Mouse (Mus musculus): ENCODE measurements at regions not wholly inside any gene's neighbourhood (a gene's known extent, or its start where the extent isn't known, plus 50 kb on each side); places are given as distances from the start of the nearest gene placed in this dataset.

DNA sequence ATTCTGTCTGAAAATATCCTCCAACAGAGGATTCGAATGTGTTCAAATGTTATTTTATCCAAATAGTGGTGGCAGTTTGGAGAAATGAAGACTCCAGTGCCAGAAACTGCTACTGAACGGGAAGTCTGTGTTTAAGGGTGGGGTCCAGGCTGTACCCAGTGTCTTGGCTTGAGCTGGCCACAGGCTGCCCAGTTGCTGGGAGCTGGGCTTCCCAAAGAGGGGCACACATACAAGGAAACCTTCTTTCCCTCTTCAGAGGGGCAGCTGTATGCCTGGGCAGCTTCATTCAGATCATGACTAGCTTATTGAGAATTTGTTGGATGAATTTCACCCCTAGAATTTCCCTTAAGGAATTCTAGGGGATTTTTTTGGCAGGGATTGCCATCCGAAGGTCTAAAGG, 229.8 kb downstream of the Foxa2 start:
- ATAC-seq (replicated peaks; ENCODE audit: poor library complexity, severe bottlenecking) = no peak

DNA sequence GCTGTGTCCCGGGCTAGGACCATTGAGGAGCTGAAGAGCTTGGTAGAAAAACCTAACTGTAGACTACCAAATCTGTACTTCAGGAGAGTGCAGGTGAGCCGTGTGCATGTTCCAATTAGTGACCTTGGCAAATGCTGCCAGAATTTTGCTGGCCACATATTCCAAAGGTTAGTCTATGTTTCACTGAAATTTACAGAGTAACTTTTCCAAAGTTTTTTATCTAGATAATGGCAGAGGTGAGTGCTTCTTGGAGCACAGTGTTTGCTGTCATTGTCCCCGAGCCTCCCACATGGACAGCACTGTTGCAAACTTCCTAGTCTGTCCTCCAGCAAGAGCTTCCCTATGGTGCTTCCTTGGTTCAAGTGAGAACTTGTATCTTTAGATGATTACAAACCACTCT, 232.5 kb downstream of the Foxa2 start:
- no peak for ATAC-seq (replicated peaks; ENCODE audit: poor library complexity, severe bottlenecking)

DNA sequence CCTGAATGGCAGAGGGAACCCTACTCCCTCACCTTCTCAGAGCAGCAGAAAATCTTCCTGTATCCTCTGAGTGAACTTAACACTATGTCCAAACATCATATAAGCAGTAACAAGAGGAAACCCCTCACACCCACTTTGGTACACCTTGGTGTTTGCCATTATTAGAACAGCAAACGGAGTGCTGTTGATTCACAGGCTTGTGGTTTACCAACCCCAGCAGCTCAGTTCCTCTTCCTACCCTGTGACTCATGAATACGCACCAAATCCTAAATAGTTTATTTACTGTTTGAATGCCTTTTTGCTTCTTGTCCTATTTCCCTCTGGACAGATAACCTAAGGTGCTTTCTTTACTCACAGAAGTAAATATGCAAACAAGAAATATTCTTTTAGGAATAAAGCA, 233.3 kb downstream of the Foxa2 start:
- ATAC-seq (replicated peaks; ENCODE audit: poor library complexity, severe bottlenecking) = peak; percentile 93

DNA sequence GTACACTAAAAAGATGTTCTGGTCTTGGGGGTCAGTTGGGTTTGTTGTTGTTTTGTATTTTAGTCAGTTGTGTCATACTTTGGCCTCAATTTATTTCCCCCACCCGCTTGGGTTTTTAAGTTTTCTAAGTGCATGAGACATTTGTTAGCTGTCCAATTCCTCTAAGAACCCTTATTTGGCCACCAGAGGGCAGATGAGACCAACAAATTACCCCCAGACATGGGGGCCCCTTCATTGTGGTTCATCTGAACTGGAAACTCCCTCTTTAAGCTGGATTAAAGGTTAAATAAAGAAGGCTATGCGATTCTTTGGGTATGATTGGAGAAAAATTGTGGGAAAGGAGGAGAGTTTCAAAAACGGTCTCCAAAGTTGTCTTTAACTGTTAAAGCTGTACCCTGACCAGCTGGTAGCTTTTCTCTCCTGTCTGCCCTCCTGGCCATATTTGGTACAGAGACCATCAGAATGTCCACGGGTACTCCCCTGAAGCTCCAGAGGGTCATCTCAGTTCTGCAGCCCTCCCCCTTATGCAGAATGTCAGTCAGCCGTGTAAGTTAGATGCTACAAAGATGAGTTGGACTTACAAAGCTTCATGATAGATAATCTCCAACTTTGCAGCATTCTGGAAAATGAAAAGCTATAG, 238.6 kb downstream of the Foxa2 start:
- peak; percentile 75 for ATAC-seq (replicated peaks; ENCODE audit: poor library complexity, severe bottlenecking)

DNA sequence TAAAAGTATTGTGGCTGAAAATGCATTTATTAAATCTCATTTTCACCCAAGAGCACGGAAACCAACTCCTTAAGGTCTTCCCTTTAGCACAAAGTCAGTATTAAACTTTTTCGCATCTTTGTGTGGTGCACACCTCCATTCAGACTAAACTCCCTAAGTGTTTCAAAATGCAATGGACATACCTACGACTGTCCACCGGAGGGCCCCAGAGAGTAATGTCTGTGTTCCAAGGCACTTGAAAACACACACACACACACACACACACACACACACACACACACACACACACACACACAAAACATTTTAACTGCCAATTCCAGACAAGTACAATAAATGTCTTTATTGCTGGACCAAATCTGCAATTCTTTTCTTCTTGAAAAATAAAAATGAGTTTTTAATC, 243.7 kb downstream of the Foxa2 start:
- peak; percentile 85 for ATAC-seq (replicated peaks; ENCODE audit: poor library complexity, severe bottlenecking)

DNA sequence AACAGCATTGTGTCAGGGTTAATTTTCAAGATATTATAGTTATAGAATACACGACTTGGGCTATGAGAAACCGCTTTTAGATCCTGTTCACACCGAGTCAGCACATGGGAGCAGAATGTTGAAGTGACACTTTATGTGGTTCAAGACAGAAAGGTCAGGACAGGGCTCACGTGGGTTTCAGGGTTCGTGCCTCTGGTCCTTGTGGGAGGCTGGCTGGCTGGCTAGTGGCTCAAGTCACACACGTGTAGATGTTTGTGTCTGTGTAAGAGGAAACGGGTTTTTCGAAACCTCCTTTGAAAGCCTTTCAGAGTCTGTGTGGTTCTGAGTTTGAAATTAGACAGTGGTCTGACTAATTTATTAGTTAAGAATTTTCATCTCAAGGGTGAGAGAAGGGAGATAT, 255.3 kb downstream of the Foxa2 start:
- no peak for ATAC-seq (replicated peaks; ENCODE audit: poor library complexity, severe bottlenecking)

DNA sequence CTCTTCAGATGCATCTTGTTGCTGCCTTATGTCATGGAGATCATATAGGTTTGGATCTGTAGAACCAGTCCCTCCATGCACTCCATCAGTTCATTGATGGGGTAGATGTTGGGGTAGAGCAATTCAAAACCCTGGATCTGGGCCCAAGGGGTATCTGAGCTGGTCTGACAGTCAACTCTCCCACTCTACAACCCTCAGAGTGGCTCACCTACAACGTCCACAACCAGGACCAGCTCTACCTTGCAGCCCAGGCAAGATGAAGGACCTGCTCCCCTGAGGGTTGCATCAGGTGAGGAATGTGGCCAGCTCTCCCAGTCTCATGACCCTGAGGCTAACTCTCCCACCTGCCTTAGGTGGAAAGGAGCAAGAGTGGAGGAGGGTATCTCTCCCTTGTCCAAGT, 256.9 kb downstream of the Foxa2 start:
- no peak for ATAC-seq (replicated peaks; ENCODE audit: poor library complexity, severe bottlenecking)

DNA sequence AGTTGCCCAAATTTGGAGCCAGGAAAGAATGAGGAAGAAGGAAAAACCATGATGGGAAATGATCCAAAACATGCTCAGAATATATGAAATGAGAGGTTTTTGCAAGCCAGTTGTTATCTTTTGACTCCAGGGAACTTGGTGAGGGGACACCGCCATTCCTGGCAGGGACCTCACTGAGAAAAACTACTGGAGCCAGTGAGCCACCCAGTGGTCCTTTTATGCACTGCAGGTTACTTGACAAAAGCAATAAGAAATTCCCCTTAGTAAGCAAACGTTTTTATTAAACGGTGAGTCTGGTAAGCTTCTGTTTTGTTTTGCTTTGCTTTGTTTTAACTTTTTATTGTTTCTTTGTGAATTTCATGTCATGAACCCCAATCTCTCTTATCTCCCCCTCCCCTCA, 257.5 kb downstream of the Foxa2 start:
- ATAC-seq (replicated peaks; ENCODE audit: poor library complexity, severe bottlenecking) = peak; percentile 72

DNA sequence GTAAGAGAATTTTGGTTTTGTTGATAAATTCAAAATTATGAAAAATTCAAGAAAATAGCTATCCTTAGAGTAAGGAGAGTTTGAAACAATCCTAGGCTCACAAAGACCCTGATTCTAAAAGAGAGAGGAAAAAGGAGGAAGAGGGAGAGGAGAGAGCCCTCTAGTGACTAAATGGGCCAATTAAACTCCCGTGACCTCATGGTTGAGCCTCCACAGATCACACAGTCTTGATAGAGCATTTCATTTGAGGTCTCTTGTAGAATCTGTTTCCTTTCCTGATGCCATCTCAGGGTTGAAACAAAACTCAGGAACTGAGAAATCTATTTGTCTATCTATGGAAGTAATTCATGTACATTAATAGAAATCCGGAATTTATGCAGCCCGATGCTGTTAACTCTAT, 258.8 kb downstream of the Foxa2 start:
- no peak for ATAC-seq (replicated peaks; ENCODE audit: poor library complexity, severe bottlenecking)

DNA sequence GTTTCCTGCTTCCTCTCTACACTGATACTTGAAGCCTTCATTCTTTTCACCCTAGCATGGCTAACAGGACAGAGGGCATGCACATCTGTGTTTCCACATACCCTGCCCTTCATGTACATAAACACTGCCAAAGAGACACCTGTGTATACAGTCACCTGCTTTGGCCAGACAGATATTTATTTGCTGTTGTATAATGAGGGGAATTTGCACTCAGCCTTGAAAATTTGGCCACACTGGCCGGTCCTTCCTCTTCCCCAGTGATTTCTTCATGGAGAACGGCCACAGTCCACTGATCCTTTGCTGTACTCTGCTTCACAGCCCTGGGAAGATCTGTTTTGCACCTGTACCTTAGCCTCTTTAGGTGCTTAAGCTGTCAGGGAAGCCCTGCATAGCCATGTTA, 264.3 kb downstream of the Foxa2 start:
- ATAC-seq (replicated peaks; ENCODE audit: poor library complexity, severe bottlenecking) = no peak

DNA sequence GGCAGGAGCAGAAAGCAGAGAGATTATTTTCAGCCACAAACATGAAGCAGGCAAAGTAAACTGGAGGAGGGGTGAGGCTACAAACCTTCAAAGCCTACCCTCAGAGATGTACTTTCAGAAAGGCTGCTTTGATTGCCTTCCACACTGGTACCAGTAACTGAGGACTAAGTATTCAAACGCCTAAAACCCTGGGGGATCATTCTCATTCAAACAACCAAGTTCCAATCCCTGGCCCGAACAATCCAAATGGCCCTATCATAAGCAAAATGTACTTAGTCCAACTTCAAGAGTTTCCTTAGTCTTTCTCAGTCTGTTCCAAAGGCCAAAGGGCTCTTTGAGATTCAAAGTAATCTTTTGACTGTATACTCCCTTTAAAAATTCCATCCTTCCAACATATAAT, 270.5 kb downstream of the Foxa2 start:
- no peak for ATAC-seq (replicated peaks; ENCODE audit: poor library complexity, severe bottlenecking)

DNA sequence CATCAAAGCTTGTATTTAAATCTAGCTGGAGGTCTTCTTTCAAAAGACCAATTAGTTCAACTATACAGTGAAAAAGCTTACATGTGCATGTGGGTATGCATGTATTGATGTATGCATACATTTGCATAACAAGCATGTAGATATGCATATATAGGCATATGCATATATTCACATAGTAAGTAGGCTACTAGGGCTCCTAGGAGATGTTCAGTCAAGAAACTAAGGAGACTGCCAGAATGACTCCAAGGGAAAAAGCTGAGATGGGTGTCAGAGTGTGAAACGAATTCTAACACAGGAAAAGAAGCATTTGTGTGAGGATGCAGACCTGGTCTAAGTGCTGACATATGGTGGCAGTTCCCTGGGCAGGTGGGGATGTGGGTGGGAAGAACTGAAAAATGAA, 274.2 kb downstream of the Foxa2 start:
- no peak for ATAC-seq (replicated peaks; ENCODE audit: poor library complexity, severe bottlenecking)

DNA sequence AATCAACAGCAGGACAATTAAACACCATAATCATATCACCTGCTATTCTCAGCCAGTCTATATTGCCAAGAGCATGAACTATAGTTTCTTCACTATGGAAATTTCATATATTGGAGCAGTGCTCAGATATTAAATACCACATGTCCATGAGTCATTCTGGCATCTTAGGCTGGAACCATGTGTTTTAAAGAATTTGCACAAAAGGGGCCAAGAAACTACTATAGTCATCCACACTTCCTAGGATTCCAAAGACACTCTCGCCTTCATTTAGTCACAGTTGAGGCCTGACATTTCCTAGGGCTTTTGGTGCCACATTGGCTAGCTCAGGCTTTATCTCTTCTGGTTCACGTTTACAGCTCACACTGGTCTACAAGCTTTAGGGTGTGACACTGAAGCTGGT, 293.7 kb downstream of the Foxa2 start:
- no peak for ATAC-seq (replicated peaks; ENCODE audit: poor library complexity, severe bottlenecking)

DNA sequence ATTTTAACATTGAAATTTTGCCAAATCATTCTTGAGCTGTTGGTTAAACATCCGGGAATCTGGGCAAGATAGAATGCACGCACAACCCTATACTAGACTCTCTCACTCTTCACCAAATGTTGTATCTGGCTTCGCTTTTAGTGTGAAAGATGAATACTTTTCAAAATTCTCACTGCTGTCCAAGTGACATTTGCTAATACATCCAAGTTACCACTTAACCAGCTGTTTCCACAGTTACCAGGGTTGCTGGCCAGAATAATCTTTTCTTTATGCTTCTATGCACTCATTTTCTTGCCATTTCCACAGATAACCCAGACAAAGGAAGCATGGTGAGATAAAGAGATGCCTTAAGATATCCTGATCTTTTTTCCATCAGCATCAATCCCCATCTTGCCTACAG, 294.9 kb downstream of the Foxa2 start:
- ATAC-seq (replicated peaks; ENCODE audit: poor library complexity, severe bottlenecking) = no peak

DNA sequence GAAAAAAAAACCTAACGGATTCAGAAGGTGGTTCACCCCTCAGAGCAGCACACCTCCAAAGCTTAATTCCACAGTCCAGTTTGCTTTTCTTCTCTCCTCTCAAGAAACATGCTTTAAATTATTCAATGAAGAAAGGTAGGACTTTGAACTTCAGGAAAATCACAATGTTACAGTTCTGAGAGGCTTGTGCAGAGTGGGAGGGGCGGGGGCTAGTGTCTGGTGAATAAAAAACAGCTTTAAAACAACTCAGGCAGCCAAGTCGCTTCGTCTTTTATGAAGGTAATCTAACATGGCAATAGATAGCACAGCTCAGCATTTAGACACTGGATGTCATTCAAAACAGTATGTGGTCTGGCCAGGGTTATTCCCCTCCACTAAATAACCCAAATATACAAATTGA, 298.8 kb downstream of the Foxa2 start:
- no peak for ATAC-seq (replicated peaks; ENCODE audit: poor library complexity, severe bottlenecking)

DNA sequence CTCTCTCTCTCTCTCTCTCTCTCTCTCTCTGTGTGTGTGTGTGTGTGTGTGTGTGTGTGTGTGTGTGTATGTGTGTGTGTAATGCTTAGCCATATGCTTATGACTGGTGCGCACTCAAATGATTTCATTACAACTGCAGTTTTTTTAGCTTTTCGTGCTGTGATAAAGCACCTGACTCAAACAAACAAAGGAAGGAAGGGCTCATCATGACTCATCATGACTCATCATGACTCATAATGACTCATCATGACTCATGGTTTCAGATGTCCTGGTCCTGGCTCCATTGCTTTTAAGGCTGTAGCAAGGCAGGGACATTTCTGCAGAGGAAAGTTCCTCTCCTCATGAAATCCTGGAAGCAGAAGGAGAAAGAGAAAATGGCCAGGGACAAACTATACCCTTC, 302.9 kb downstream of the Foxa2 start:
- peak; percentile 52 for ATAC-seq (replicated peaks; ENCODE audit: poor library complexity, severe bottlenecking)

DNA sequence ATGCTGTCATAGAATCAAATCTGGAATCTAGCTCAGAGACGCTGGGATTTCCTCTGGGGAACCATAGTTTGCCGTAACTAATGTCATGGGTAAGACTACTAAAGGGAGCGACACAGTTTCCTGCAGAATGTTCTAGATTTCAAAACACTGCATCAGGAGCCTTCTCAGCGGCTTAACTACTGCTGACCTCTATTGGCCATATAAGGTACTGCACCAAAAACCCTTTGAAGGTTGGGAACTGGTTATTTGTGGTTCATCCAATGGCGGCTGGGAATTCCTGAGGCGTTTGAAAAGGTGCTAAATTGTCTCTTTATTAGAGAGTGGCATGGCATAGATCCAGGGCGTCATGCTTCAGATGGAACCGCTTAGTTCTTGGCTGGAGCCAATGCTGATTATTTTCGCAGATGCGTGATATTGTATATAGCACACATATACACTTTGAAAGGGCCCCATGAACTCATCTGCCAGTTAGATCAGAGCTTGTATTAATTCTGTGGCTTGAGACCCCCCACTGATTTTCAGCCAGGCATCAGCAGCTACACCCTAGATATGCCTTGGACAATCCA, 308.4 kb downstream of the Foxa2 start:
- ATAC-seq (replicated peaks; ENCODE audit: poor library complexity, severe bottlenecking) = peak; percentile 84

DNA sequence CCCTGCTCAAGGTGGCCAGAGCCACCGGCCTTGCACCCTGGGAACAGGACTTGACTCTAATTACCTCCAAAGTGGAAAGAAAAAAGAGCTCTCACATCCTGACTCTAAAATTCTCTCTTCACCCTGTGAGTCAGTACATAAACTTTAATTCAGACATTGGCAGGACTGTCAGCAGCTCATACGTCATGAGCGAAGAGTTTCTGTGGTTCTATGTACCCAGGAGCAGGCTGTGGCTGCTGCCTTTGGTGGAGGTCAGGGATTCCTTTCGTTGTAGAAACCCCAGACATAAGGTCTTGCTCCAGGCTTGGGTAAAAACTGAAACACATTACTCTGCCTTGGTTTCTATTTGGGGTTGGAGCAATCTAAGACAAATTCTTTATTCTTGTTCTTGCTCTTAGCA, 319.4 kb downstream of the Foxa2 start:
- ATAC-seq (replicated peaks; ENCODE audit: poor library complexity, severe bottlenecking) = no peak

DNA sequence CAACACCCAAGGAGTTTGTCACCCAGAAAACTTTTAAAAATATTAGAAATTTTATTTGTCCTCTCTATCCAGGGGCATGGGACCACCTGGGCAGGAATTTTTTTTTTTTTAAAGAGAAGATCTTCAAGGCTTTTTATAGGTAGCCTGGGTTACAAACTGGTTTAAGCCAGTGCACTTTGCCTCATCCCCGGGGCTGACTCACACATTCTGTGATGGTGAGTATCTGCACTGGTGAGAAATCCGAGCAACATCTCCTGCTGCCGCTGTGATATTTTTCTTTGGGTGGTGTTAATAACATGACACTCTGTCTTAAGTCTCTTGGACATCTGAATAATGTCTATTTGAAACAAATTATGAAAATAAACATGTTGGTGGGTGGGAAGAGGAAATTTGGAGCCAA, 327.8 kb downstream of the Foxa2 start:
- no peak for ATAC-seq (replicated peaks; ENCODE audit: poor library complexity, severe bottlenecking)

DNA sequence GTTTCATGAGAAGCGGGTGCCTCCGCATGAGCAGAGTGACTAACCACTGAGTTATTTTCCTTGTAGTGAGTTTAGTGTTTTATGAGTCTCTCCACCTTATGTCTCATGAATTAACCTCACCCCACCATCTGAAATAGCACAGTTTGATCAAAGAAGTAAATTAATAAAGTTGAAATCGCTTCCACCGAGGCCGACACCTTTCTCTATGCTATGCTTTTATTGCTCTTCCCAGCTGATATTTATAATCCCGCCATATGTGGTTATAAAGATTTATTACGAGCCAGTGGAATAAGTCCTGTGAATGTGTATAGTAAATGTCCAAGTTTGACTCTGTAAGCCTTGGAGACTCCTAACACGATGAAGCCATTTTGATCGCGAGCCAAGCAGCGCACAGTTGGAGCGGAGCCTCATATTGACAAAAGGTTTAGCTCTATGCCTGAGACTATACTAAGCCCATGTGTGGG, 329.3 kb downstream of the Foxa2 start:
- ATAC-seq (replicated peaks; ENCODE audit: poor library complexity, severe bottlenecking) = no peak

DNA sequence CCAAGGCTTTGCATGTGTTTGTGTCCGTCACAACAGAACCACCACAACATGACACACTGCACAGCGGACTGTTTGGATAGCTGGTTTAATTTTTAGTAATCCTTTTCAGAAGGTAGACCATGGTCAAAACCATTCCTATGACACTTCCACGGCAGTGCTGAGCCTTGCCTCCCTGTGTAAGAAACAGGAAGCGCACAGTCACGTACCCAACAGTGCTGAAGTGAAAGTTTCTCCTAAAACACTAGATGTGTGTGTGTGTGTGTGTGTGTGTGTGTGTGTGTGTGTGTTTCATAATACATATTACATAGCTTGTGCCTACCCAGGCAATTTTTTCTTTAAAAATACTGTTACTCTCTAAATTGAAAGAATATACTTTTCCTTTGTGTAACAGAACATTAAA, 331.0 kb downstream of the Foxa2 start:
- ATAC-seq (replicated peaks; ENCODE audit: poor library complexity, severe bottlenecking) = no peak

DNA sequence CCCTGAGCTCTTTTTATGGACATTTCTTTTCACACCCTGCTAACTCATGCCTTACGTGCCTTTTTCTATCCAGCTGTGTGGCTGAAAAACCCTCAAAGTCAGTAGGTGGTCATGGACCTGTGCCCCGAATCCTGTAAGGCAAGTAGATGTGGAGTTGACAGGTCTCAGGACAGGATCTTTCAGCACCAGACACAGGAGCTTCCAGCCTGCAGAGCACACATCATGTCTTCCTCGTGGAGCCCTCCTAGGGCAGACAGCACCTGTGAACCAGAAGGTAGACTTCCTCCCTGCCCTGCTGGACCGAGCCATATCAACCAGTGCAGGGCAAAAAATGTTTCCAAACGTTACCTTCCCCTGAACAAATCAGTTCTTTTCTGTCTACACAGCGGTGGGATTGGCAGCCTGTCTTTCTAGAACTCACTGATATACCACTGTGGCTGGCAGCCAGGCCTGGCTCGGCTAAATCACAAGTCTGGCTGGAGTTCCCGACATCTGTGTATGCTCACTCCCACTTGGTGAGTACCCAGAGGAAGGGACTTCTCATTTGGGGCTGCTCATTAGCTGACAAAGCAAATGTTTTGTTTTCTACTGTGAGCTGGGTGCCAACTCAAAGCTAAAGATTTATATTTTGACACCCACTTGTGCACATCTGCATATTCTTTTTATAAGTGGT, 336.0 kb downstream of the Foxa2 start:
- ATAC-seq (replicated peaks; ENCODE audit: poor library complexity, severe bottlenecking) = no peak

Measured in granulocyte monocyte progenitor cell, adult 5-6 weeks (primary cell).